Mouse (Mus musculus) cerebellum, adult 18-20 months (tissue): ENCODE results near the gene Dnmt3c.
"Not testable (repeated sequence)": the region's sequence is repeated elsewhere in the genome, so short reads cannot be mapped to it uniquely, and the experiment has no call there.

Experiments
- DNase-seq, 2 experiments: peaks; one replicate each; pipeline ENCODE4 v3.0.0; 2021

Dnmt3c gene

DNA sequence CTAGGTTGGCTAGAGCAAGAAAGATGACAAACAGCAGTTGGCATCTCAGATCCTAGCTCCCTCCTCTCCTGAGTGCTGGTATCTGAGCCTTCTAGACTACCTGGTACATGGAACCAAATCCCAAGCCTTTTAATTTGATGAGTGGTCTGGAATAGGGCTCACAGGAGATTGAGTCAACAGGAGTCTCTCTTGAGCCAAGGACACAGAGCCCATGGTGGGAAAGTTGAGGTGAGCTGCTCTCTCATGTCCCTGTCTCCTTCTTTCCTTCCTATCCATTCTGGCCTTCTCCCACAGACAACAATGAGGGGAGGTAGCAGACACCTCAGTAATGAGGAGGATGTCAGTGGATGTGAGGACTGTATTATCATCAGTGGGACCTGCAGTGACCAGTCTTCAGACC, at the start of gene Dnmt3c:
Gene Dnmt3c, plus strand, starts transcription at position 301 of the 400 bp plus-strand sequence.
- DNase-seq = no peak

DNA sequence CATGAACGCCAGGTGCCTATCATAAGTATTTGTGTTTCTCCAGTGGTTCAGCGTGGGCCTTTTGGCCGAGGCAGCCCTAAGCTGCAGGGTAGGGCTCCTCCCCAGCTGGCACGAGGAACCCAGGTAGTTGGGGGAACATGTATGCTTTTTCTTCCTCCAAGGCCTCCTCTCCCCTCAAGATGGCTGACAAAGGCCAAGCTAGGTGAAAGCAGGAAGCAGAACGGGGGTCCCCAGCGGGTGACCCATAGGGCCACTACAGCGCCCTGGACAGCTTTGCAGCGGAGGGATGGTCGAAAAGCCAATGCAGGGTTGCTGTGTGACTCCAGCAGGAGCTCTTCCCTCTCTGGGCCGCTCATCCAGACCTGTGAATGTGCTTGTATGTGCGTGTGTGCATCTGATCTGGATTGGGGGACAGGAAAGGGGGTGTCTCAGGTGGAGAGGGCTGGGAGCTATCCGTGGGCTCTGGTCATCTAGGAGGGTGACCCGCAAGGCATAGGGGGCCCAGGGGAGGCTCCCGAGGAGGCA, 47.6 kb upstream of the Dnmt3c start:
- DNase-seq = no peak

DNA sequence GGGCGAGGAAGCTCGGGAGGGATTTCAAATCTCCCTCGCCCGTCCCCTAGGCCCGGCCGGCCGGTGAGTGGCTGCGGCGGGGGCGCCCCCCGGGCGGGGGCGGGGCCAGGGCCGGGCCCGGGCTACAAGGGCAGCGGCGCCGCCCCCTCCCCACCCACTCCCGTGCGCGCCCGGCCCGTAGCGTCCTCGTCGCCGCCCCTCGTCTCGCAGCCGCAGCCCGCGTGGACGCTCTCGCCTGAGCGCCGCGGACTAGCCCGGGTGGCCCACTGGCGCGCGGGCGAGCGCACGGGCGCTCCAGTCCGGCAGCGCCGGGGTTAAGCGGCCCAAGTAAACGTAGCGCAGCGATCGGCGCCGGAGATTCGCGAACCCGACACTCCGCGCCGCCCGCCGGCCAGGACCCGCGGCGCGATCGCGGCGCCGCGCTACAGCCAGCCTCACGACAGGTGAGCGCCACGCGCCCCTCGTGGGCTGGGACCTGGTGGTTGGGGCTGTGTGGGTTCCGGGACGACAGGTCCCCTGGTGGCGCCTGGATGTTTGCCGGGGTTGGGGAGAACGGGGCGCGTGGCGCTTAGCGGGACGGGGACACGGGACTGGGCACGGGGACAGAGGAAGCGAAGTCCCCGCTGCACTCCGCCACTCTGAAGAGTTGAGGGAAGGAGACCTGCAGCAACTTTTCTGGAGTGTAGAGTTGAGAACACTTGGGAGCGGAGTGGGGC, 47.0 kb upstream of the Dnmt3c start, which contains the start of gene Dnmt3b:
Gene Dnmt3b, plus strand, starts transcription at position 153 of the 716 bp plus-strand sequence.
- peak; percentile 51 to 73 for DNase-seq

DNA sequence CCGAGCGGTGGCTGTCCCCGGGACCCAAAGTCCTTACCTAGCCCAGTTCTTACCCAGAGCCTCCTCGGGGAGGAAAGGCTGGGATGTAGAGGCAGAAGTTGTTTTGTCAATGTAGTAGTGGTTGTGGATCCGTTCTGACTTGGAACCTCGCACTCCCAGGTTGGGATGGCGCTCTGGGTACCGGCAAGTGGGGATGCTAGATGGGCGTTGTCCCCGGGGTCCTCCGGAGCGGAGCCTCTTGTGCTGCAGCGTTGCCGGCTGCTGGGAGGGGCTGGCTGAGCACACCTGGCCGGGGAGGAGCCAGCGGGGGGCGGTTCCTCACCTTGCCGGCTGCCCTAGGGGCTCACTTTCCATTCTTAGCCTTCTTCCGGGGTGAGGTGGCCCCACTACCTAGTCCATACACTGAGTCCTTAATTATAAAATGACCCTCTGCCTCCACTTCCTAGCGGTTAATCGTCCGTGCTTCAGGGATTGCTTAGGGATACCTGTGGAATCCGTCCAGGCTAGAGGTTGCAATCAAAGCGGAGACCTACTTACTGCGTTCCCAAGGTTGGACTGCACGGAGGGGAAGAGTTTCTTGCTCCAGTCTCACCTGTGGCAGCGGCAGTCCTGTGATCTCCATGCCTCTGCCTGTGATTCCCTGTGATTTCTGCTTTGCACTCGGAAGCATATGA, 46.3 kb upstream of the Dnmt3c start:
- DNase-seq = peak; percentile 14 to 35

DNA sequence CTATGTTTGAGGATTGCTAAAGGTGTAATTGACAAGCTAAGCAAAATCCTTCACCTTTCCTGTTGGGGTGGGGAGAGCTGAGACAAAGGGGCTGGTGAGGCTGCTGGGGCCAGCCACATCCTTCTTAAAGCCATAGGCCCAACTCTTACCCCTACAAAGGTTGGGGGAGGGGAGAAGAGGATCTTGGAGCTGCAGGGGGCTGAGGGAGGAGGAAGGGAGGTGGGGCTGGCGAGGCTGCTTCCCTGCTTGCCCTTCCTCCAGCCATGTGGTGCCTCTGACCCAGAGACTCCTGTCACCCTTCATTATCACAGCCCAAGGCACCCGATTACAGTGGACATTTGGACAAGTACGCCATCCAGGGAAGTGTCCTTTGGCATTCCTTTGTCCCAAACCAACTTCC, 44.8 kb upstream of the Dnmt3c start:
- no peak for DNase-seq

DNA sequence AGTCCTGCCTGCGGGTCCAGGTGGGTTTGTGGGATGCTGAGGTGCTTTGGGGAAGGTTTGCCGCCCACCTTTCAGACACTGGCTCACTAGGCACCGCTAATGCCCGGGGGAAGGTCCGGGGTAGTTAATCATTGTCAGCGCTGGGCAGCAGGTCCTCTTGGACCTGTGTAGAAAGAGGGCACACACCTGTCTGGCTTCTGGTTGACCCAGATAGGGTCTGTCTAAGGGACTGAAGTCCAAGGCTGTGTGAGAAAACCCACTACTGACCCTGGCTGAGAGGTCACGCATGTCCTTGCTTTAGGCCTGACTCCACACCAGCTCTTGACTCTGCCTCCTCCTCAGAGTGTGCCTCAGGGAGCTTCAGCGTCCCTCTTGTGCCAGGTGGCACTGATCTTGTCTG, 38.8 kb upstream of the Dnmt3c start:
- not testable (repeated sequence) for DNase-seq

DNA sequence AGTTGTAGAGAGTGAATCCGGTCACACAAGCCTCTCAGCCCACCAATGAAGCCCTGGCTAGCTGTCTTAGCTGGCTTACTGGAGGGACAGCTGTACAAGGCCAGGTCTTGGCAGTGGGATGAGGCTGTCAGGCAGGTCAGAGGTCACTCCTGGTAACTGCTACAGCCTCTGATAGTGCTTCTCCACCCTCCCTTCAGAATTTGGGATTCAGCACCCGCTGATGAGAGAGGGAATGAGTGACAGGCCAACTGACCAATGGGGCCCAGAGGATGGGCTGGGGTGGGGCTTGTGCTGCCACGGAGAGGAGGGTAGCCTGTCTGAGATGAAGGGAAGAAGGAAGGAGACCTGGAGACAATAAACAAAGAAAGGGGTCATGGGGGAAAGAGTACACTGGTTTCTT, 35.8 kb upstream of the Dnmt3c start:
- no peak for DNase-seq

DNA sequence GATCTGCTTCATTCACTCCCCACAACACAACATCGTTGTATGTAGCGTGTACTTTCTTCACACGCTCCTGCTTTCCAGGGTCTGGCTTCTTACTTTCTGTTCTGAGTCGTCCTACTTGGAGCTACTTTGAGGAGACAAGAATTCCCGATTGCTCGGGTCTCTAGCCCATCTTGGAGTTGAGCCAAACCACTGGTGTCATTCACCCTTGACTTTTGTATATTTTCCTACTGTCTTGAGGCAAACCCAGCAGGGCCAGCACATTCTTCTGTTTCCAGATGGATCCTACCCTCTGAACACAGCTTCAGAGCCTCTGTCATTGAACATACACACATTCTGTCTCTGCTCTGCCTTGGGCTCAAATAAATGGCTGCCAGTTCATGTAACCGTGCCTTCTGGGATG, 31.1 kb upstream of the Dnmt3c start:
- no peak for DNase-seq

DNA sequence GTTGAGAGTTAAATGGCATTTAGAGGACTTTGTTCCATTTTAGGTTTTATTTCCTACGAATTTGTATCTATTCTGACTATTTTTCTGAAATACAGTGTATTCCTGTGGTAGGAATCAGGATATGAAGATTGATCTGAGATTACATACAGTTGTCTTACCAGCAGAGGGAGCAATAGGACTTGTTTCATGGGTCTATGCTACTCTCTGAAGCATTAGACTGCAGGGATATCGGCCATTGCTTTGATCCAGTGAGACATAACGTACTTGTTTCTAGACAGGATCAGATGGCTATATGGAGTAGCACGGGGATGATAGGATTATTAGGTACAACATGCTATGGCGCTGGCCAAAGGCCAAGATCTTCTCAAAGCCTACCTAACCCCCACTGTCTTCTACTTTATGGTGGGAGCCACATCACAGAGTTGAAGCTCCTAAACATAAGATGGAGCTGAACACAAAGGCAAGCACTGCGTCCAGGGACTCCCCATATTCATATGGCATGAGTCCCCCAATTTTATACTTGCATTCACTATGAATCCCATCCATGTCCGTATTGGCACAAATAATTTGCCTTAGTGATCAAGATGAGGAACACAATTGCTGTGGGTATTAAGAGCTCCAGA, 27.6 kb upstream of the Dnmt3c start:
- peak; percentile 22 to 27 for DNase-seq

DNA sequence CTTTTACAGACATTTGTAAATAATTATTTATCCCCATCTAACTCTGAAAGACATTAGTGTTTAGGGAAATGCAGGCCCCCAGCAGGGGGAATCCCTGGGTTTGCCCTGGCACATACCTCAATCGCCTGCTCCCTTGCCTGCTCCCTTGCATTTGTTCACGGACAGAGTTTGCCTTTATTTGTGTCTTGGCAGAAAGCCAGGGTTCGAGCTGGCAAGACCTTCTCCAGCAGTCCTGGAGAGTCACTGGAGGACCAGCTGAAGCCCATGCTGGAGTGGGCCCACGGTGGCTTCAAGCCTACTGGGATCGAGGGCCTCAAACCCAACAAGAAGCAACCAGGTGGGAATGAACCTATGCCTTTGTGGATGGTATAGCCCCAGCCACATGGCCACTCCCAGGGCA, 26.3 kb upstream of the Dnmt3c start:
- DNase-seq = no peak

DNA sequence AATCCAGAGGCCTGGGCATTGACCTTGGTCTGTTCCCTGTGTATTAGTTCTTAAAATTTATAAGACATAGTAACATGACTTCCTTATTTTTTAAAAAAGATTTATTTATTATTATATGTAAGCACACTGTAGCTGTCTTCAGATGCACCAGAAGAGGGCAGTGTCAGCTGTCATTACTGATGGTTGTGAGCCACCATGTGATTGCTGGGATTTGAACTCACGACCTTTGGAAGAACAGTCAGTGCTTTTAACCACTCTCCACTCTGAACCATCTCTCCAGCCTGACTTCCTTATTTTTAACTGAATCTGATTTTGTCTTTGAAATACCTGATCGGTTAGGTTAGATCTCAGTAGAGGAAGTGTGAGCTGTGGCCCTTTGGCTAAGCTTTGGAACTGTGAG, 23.8 kb upstream of the Dnmt3c start:
- DNase-seq = no peak

DNA sequence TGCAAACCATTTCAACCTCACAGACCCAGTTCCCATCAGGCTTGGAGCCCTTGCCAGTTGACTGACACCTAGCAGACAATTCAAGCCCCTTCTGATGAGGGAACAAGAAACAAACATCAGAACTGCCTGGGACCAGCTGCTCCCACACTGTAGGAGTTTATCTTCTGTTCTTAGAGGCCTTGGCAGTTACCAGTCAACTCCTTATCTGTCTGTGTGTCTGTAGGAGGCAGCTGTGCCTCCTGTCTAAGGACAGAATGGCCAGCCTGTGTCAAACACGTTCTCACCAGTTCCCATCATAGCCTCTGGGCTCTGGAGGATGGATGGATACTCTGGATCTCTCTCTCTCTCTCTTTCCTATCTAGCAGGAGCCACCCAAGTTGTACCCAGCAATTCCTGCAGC, 21.1 kb upstream of the Dnmt3c start:
- not testable (repeated sequence) for DNase-seq

DNA sequence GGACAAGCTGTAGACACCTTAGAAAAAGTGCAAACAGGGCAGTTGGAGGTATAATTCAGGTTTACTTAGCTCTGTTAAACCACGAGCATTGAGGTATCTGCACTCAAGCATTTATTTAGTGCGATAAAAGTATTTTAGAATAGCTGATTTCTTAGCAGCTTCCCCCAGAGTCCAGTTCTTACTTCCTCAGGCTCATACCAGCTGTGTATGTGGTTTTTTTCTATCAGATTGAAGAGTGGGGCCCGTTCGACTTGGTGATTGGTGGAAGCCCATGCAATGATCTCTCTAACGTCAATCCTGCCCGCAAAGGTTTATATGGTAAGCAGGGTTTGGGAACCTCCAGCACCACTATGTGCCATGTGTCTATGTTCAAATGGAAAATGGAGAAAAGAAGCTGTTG, 19.5 kb upstream of the Dnmt3c start:
- no peak for DNase-seq

DNA sequence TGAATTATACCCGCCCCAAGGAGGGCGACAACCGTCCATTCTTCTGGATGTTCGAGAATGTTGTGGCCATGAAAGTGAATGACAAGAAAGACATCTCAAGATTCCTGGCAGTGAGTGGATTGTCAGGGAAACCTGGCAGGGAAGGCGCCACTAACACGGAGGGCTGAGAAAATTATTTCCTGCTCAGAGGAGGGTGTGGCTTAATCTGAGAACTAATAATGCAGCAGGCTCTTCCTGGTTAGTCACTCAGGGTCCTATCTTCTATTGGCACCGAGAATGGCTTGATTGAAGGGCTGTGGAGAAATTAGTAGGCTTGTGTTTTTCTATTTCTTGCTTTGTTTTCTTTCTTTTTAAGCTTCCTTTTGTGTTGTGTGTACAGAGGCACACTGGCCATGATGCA, 18.9 kb upstream of the Dnmt3c start:
- DNase-seq = no peak

DNA sequence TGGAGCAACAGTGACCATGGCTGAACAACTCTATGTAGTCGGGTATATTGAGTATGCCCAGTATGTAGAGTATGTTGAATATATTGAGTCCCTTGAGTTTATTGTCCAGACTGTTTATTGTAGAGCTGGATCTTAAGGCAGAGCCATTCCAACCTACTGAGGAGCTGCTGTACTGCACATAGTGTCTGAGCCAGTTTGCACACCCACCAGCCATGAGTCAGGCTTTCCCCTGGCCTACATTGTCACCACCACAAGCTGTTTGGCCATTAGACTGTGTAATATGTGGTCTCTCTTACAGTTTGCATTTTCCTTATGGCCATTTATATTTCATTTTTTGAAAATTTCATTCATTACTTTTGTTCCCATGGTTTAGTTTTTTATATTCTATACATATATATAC, 16.5 kb upstream of the Dnmt3c start:
- DNase-seq = no peak

DNA sequence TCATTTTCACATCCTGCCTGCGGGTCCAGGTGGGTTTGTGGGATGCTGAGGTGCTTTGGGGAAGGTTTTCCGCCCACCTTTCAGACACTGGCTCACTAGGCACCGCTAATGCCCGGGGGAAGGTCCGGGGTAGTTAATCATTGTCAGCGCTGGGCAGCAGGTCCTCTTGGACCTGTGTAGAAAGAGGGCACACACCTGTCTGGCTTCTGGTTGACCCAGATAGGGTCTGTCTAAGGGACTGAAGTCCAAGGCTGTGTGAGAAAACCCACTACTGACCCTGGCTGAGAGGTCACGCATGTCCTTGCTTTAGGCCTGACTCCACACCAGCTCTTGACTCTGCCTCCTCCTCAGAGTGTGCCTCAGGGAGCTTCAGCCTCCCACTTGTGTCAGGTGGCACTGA, 3.0 kb upstream of the Dnmt3c start:
- DNase-seq = not testable (repeated sequence)

DNA sequence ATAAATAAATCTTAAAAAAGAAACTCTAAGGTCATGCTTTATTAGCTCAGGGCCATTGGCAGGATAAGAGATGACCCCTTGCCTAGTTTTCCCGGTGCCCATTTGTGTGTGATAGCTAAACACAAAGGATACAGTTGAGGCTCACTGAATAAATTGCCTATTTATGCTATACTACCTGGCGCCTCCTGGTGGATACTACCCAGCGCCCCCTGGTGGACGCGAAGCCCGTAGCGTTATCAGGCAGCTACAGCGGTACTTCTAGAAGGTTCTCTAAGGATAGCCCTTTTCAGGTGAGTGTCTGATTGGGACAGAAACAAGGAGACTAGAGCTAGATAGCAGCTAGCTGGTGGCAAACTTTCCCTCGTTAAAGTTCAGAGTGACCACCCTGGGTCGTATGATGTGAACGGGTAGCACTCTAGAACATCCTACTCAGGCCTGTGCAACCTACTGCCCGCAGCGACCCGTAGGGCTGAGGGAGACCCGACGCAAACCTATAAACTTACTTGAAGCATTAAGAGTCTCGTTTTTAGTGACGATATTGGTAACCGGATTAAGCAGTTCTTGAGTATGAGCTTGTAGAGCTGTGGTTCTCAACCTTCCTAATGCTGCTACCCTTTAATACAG, 1.9 kb upstream of the Dnmt3c start:
- DNase-seq = peak; percentile 23 to 24

DNA sequence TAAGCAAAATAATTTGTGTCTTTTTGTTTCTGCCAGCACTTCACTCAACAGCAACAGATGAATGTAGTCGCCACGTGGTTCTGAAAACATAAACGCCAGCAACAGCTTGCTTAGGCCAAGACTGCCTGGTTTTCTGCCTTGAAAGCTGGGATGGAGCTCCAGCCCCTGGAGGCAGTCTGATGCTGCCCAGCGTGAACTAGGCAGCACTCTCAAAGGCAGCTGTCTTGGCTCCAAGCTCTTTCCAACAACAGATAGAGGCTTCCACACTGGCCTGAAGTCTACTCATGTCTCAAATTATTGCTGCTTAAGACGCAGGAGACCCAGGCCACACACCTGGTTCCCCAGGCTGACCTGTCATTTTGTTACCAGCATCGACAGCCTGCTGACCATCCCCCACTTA, 6.9 kb downstream of the Dnmt3c start:
- DNase-seq = no peak

DNA sequence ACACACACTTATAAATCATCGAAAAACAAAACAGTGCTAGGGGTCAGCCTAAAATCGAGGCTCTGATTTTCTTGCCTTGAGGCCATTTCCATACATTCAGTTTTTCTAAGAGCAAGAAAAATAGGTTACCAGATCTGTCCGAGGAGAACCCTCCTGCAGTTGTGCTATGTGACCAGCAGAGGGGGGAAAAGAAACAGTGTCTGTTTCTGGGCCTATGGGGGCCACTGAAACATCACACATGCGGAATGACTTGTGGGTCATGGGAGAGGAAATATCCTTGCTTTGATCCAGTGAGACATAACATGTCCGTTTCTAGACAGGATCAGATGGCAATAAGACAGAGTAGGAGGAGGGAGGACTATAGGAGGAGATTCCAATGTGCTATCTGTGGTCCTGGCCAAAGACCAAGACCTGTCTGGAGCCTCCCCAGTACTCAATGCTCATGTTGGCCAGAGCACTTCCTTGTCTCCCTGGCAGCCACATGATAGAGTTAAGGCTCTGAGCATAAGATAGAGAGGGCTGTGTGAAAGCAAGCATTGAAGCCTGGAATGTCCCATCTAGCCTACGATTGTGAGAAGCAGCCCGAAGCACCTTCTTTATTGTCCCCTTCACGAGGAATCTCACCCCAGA, 14.4 kb downstream of the Dnmt3c start:
- DNase-seq = peak; percentile 14 to 28

DNA sequence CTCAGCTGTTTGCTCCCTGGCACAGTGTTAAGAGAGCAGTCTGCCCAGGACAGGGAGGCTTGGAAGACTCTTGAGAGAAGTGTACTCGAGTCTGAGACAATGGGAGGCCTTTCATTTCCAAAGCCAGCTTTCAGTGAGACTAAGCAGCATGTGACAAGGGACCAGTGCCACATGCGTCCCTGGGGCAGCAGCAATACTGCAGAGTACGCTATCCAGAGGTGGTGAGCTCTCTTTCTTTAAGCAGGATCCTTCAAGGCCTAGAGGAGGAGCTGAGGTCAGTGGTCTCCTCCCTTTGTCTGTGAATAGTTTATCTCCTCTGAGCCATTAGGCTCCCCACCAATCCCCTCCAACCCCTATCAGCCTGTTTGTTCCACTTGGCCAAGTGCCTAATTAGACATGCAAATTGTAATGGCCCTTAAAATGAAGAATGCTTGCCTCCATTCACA, 16.2 kb downstream of the Dnmt3c start:
- peak in 1 of 2 experiments; percentile 5 for DNase-seq

DNA sequence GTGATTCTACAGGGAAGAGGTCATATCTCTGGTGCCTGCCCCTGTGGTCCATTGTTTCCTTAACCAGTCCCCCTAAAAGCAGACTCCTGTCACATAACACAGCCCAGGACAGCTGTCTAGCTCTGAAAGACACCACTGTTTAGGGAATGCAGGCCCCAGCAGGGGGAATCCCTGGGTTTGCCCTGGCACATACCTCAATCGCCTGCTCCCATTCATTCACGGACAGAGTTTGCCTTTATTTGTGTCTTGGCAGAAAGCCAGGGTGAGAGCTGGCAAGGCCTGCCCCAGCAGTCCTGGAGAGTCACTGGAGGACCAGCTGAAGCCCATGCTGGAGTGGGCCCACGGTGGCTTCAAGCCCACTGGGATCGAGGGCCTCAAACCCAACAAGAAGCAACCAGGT, 16.8 kb downstream of the Dnmt3c start:
- DNase-seq = peak; percentile 37 to 45

DNA sequence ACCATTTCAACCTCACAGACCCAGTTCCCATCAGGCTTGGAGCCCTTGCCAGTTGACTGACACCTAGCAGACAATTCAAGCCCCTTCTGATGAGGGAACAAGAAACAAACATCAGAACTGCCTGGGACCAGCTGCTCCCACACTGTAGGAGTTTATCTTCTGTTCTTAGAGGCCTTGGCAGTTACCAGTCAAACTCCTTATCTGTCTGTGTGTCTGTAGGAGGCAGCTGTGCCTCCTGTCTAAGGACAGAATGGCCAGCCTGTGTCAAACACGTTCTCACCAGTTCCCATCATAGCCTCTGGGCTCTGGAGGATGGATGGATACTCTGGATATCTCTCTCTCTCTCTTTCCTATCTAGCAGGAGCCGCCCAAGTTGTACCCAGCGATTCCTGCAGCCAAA, 21.4 kb downstream of the Dnmt3c start:
- not testable (repeated sequence) for DNase-seq

DNA sequence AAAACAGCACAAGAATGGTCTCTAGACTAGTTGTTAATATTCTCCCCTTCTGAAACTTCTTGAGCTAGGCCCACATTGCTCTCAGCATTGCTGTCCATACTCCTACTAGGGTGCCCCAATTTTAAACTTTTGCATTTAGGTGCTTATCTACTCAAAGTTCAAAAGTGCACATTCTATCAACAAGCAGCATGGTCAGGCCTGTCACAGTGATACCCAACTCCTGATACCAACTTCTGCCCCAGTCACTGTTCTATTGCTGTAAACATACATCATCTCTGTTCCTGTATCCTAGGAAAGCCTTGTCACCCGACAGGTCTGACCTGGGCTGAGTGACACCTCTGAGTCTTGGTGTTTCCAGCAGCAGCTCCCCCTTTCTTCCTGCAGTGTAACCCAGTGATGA, 26.6 kb downstream of the Dnmt3c start:
- no peak for DNase-seq
